Mouse (Mus musculus) left cerebral cortex, postnatal 14 days (tissue): ENCODE results near the gene Foxn2. TPM values are rescaled to one million over a fixed set of nuclear protein-coding genes. Genes with fewer than 3 reads are reported as not detected.

Source experiments
- DNase-seq, 2 experiments: peaks; one replicate each; pipeline ENCODE4 v3.0.0; 2021 to 2022; ENCODE audit warnings: low spot score in 2 of 2, mixed read lengths in 1 of 2
- intact Hi-C: fragments of 180-260 bp; cut with DNase I; formaldehyde crosslinking; loops from one replicate; pipeline ENCODE4 v1.15.1; 2025
- total RNA-seq, 2 experiments: library from RNA; stranded (reverse); gene quantifications; 2 replicates each; pipeline ENCODE4 v1.2.3; 2021

Gene Foxn2
- total RNA-seq, 2 experiments from 2014 or later = 11.5 to 12.1 TPM

- intact Hi-C loops = no loop called here
- no peak for DNase-seq
These were observed 89.7 kb downstream of the Foxn2 start for GRCm38 (mm10) chr17:88530236-88530619.

GRCm38 (mm10) chr17:88530667-88531066 is 90.2 kb downstream of the Foxn2 start:
- no peak for DNase-seq
- intact Hi-C loops = no loop called here

GRCm38 (mm10) chr17:88531176-88531575 is 90.7 kb downstream of the Foxn2 start:
- intact Hi-C loops = no loop called here
- DNase-seq = peak in 1 of 2 experiments; percentile 32

- DNase-seq = no peak
- intact Hi-C loops = no loop called here
These were observed 97.4 kb downstream of the Foxn2 start for GRCm38 (mm10) chr17:88537842-88538430.

Other genes starting within 250 kb of the Foxn2 start
- gene Ppp1r21, start 89.4 kb downstream of the Foxn2 start, total RNA-seq = 10 to 100 TPM; 67.4 to 78.8 TPM
- 1 to 10 TPM; 4.4 to 6.6 TPM for gene Ston1, start 157.0 kb downstream of the Foxn2 start, total RNA-seq
- gene Gtf2a1l, start 227.9 kb downstream of the Foxn2 start, total RNA-seq = under 1 TPM; 0.51 to 0.70 TPM